Mouse (Mus musculus): Measurements from ENCODE around the gene Man1a.
A peak's percentile ranks its signal among the peaks of the same experiment; 100 is the strongest.

Gene Man1a

GRCm38 (mm10) chr10:54076420-54076819, at the start of gene Man1a:
TSS of gene Man1a (minus strand) at chr10:54076609.
- no peak for DNase-seq (ENCODE audit: low read depth, low spot score)

- no peak for DNase-seq (ENCODE audit: low read depth, low spot score)
Measured at GRCm38 (mm10) chr10:54121816-54122215, 45.4 kb upstream of the Man1a start.

GRCm38 (mm10) chr10:54120375-54120774, 44.0 kb upstream of the Man1a start:
- DNase-seq (ENCODE audit: low read depth, low spot score): no peak

- no peak for DNase-seq (ENCODE audit: low read depth, low spot score)
Measured at GRCm38 (mm10) chr10:54119303-54119702, 42.9 kb upstream of the Man1a start.

GRCm38 (mm10) chr10:54118223-54118912, 42.0 kb upstream of the Man1a start:
- DNase-seq (ENCODE audit: low read depth, low spot score): no peak

- no peak for DNase-seq (ENCODE audit: low read depth, low spot score)
Measured at GRCm38 (mm10) chr10:54117763-54118162, 41.4 kb upstream of the Man1a start.

- no peak for DNase-seq (ENCODE audit: low read depth, low spot score)
Measured at GRCm38 (mm10) chr10:54103671-54104070, 27.3 kb upstream of the Man1a start.

GRCm38 (mm10) chr10:54092081-54092480, 15.7 kb upstream of the Man1a start:
- DNase-seq (ENCODE audit: low read depth, low spot score): no peak

GRCm38 (mm10) chr10:54089923-54090322, 13.5 kb upstream of the Man1a start:
- no peak for DNase-seq (ENCODE audit: low read depth, low spot score)

- no peak for DNase-seq (ENCODE audit: low read depth, low spot score)
Measured at GRCm38 (mm10) chr10:54087346-54087745, 10.9 kb upstream of the Man1a start.

- DNase-seq (ENCODE audit: low read depth, low spot score): no peak
Measured at GRCm38 (mm10) chr10:54085073-54085472, 8.7 kb upstream of the Man1a start.

GRCm38 (mm10) chr10:54077005-54077404, 596 bp upstream of the Man1a start:
- DNase-seq (ENCODE audit: low read depth, low spot score): no peak

GRCm38 (mm10) chr10:54075441-54076010, 883 bp downstream of the Man1a start:
- DNase-seq (ENCODE audit: low read depth, low spot score): peak; percentile 76

GRCm38 (mm10) chr10:54074609-54075421, 1.6 kb downstream of the Man1a start:
- DNase-seq (ENCODE audit: low read depth, low spot score): peak; percentile 25

- peak; percentile 28 for DNase-seq (ENCODE audit: low read depth, low spot score)
Measured at GRCm38 (mm10) chr10:54074247-54074608, 2.2 kb downstream of the Man1a start.

- DNase-seq (ENCODE audit: low read depth, low spot score): no peak
Measured at GRCm38 (mm10) chr10:54073641-54074203, 2.7 kb downstream of the Man1a start.

- DNase-seq (ENCODE audit: low read depth, low spot score): no peak
Measured at GRCm38 (mm10) chr10:54072336-54072735, 4.1 kb downstream of the Man1a start.

- no peak for DNase-seq (ENCODE audit: low read depth, low spot score)
Measured at GRCm38 (mm10) chr10:54070496-54070895, 5.9 kb downstream of the Man1a start.

GRCm38 (mm10) chr10:54069412-54069811, 7.0 kb downstream of the Man1a start:
- DNase-seq (ENCODE audit: low read depth, low spot score): no peak

GRCm38 (mm10) chr10:54066683-54067082, 9.7 kb downstream of the Man1a start:
- DNase-seq (ENCODE audit: low read depth, low spot score): no peak

GRCm38 (mm10) chr10:54063551-54064260, 12.7 kb downstream of the Man1a start:
- no peak for DNase-seq (ENCODE audit: low read depth, low spot score)

- DNase-seq (ENCODE audit: low read depth, low spot score): no peak
Measured at GRCm38 (mm10) chr10:54062835-54063234, 13.6 kb downstream of the Man1a start.
